In the genomic region with DNA sequence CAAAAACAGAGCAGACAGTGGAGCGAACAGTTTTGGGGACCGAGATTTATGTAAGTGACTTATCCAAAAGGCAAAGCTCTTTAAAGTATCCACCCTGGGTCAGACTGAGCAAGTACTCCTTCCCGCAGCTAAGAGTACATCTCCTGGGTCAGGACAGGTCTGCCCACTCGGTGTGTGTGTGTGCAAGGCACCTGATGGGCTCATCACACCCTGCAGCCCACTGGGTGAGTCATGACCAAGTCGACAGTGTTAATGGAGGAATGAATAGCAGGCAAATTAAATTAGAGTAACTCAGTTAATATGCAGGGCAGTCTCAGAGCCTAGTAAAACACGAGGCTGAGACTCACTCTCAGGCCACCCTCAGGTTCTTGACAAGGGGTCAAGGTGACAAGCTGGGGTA, we compare ENCODE assay signal across 35 mouse cellular contexts. TPM values are rescaled to one million over a fixed set of nuclear protein-coding genes. Genes with fewer than 3 reads are reported as not detected.
"Had no signal": no experiment of that assay in that cellular context is flagged by ENCODE, and none has a peak within 500 bp of the region (broad histone marks: within the 10 kb centered on the region; RNA-seq: fewer than 3 reads in every experiment).

No protein-coding gene starts in this region.

- H3K36me3 ChIP-seq: embryonic facial prominence, embryonic 12.5 days; embryonic facial prominence, embryonic 13.5 days; embryonic facial prominence, embryonic 15.5 days; forebrain, embryonic 12.5 days had no signal

- H3K4me3 ChIP-seq: embryonic facial prominence, embryonic 10.5 days; embryonic facial prominence, embryonic 12.5 days; embryonic facial prominence, embryonic 13.5 days; embryonic facial prominence, embryonic 15.5 days; erythroblast, embryonic 14.5 days; forebrain, embryonic 10.5 days; forebrain, embryonic 12.5 days; forebrain, embryonic 13.5 days; forebrain, embryonic 15.5 days; gastrocnemius, adult 2 months; heart, adult 2 months had no signal

- H3K9me3 ChIP-seq: embryonic facial prominence, embryonic 10.5 days; embryonic facial prominence, embryonic 12.5 days; embryonic facial prominence, embryonic 13.5 days; embryonic facial prominence, embryonic 15.5 days; forebrain, embryonic 10.5 days; forebrain, embryonic 12.5 days; forebrain, embryonic 13.5 days; forebrain, embryonic 15.5 days had no signal

- H3K9ac ChIP-seq: embryonic facial prominence, embryonic 12.5 days; embryonic facial prominence, embryonic 13.5 days; embryonic facial prominence, embryonic 15.5 days; forebrain, embryonic 12.5 days; forebrain, embryonic 13.5 days; forebrain, embryonic 15.5 days had no signal

- H3K4me2 ChIP-seq: embryonic facial prominence, embryonic 12.5 days; embryonic facial prominence, embryonic 13.5 days; embryonic facial prominence, embryonic 15.5 days; forebrain, embryonic 12.5 days; forebrain, embryonic 13.5 days; forebrain, embryonic 15.5 days had no signal

- DNase-seq: cerebellum, adult 2 months; cerebellum, adult 8-10 months; cerebellum, adult 9-10 months; cerebellum, adult 9-11 months; cerebellum, postnatal 10 days; cerebellum, postnatal 14 days; cerebellum, postnatal 25 days; cerebellum, postnatal 36 days; embryo, embryonic 11 days; gastrocnemius, adult 2 months; gastrocnemius, postnatal 10 days; gastrocnemius, postnatal 14 days; gastrocnemius, postnatal 25 days; gastrocnemius, postnatal 36 days; heart, adult 18-20 months; heart, adult 2 months had no signal

- H3K4me1 ChIP-seq: embryonic facial prominence, embryonic 10.5 days; embryonic facial prominence, embryonic 12.5 days; embryonic facial prominence, embryonic 13.5 days; embryonic facial prominence, embryonic 15.5 days; forebrain, embryonic 10.5 days; forebrain, embryonic 12.5 days; forebrain, embryonic 13.5 days; forebrain, embryonic 15.5 days had no signal

- H3K27me3 ChIP-seq: embryonic facial prominence, embryonic 12.5 days; embryonic facial prominence, embryonic 13.5 days; embryonic facial prominence, embryonic 15.5 days; forebrain, embryonic 12.5 days; forebrain, embryonic 13.5 days; forebrain, embryonic 15.5 days had no signal

- H3K27ac ChIP-seq: embryonic facial prominence, embryonic 10.5 days; embryonic facial prominence, embryonic 12.5 days; embryonic facial prominence, embryonic 13.5 days; embryonic facial prominence, embryonic 15.5 days; forebrain, embryonic 10.5 days; forebrain, embryonic 12.5 days; forebrain, embryonic 13.5 days; forebrain, embryonic 15.5 days; gastrocnemius, adult 2 months; heart, adult 2 months had no signal

- ATAC-seq: forebrain, embryonic 13.5 days; forebrain, embryonic 14.5 days; forebrain, embryonic 15.5 days; forebrain, embryonic 16.5 days had no signal

RNA-seq across cellular contexts. Expression of a gene that starts 14.6 kb away (rescaled TPM):
- total RNA-seq: common myeloid progenitor, adult 5-6 weeks; gastrocnemius, adult 18-20 months; gastrocnemius, adult 2 months; gastrocnemius, adult 8-10 months; gastrocnemius, postnatal 10 days; gastrocnemius, postnatal 14 days; gastrocnemius, postnatal 25 days; gastrocnemius, postnatal 36 days; gastrocnemius, postnatal 4 days; granulocyte monocyte progenitor cell, adult 5-6 weeks; heart, adult 18-20 months; heart, adult 2 months had no signal
- polyA plus RNA-seq: cerebellum, adult 2 months; embryonic facial prominence, embryonic 11.5 days; embryonic facial prominence, embryonic 13.5 days; embryonic facial prominence, embryonic 14.5 days; embryonic facial prominence, embryonic 15.5 days; erythroblast, embryonic 14.5 days; forebrain, embryonic 10.5 days; forebrain, embryonic 11.5 days; forebrain, embryonic 12.5 days; forebrain, embryonic 13.5 days; forebrain, embryonic 14.5 days; forebrain, embryonic 15.5 days; forebrain, embryonic 16.5 days had no signal

RNA-seq across cellular contexts. Expression of a gene that starts 49.3 kb away (rescaled TPM):
- total RNA-seq: common myeloid progenitor, adult 5-6 weeks; gastrocnemius, adult 18-20 months; gastrocnemius, adult 2 months; gastrocnemius, adult 8-10 months; gastrocnemius, postnatal 10 days; gastrocnemius, postnatal 14 days; gastrocnemius, postnatal 25 days; gastrocnemius, postnatal 36 days; gastrocnemius, postnatal 4 days; granulocyte monocyte progenitor cell, adult 5-6 weeks; heart, adult 18-20 months; heart, adult 2 months had no signal
- polyA plus RNA-seq: cerebellum, adult 2 months; embryonic facial prominence, embryonic 10.5 days; embryonic facial prominence, embryonic 11.5 days; embryonic facial prominence, embryonic 12.5 days; embryonic facial prominence, embryonic 13.5 days; embryonic facial prominence, embryonic 14.5 days; erythroblast, embryonic 14.5 days; forebrain, embryonic 11.5 days; forebrain, embryonic 12.5 days; heart, adult 2 months had no signal
